Mouse (Mus musculus) forebrain, embryonic 11.5 days (tissue): ENCODE results near the gene Ciao2a. TPM values are rescaled to one million over a fixed set of nuclear protein-coding genes. Genes with fewer than 3 reads are reported as not detected.

Experiments used
- ATAC-seq: fragments of 200-750 bp; cut with Nextera tagmentation; replicated peaks from 2 replicates; pipeline ENCODE4 v1.8.0; 2017; ENCODE audit warnings: moderate TSS enrichment; ENCODE audit not compliant: low FRiP score
- DNase-seq: peaks from one replicate; pipeline ENCODE4 v3.0.0-alpha.2; 2017; ENCODE audit warnings: low spot score
- H3K27ac ChIP-seq: fragments of 300-500 bp; sonication (generic); 2 replicates; pipeline ENCODE4 v1.5.1; 2014; ENCODE audit warnings: low read depth, low read length
- H3K27me3 ChIP-seq: fragments of 300-500 bp; sonication (generic); 2 replicates; pipeline ENCODE4 v1.6.1; 2014; ENCODE audit warnings: mild to moderate bottlenecking, low read length, mixed read lengths; ENCODE audit not compliant: control insufficient read depth, insufficient read depth
- H3K36me3 ChIP-seq: fragments of 300-500 bp; sonication (generic); 2 replicates; pipeline ENCODE4 v1.6.1; 2014; ENCODE audit warnings: mild to moderate bottlenecking, low read length, moderate library complexity, mixed read lengths; ENCODE audit not compliant: control insufficient read depth, insufficient read depth
- H3K4me1 ChIP-seq: fragments of 300-500 bp; sonication (generic); replicated peaks from 2 replicates; pipeline ENCODE4 v1.6.1; 2014; ENCODE audit warnings: low read length, mixed read lengths; ENCODE audit not compliant: control insufficient read depth, insufficient read depth
- H3K4me2 ChIP-seq: fragments of 300-500 bp; sonication (generic); 2 replicates; pipeline ENCODE4 v1.6.1; 2014; ENCODE audit warnings: low read depth, mild to moderate bottlenecking, low read length, moderate library complexity, mixed read lengths; ENCODE audit not compliant: severe bottlenecking
- H3K4me3 ChIP-seq: fragments of 300-500 bp; sonication (generic); 2 replicates; pipeline ENCODE4 v1.5.1; 2014; ENCODE audit warnings: low read depth, low read length
- H3K9ac ChIP-seq: fragments of 300-500 bp; sonication (generic); 2 replicates; pipeline ENCODE4 v1.6.1; 2014; ENCODE audit warnings: low read length
- H3K9me3 ChIP-seq: fragments of 300-500 bp; sonication (generic); 2 replicates; pipeline ENCODE4 v1.6.1; 2016; ENCODE audit warnings: low read length, mixed read lengths; ENCODE audit not compliant: control insufficient read depth
- WGBS: fragments of 180-500 bp; shearing (Covaris S2); extraction: QIAGEN DNeasy Blood & Tissue Kit; methylation state at CpG from one replicate; pipeline ENCODE4 v1.1.7; 2014; 5-methylcytosine and 5-hydroxymethylcytosine counted together
- polyA plus RNA-seq: library from polyadenylated mRNA; unstranded; fragments of >200 nt; fragmentation: Nextera tagmentation; extraction: Ambion mirVana; gene quantifications from 2 replicates; pipeline ENCODE4 v1.2.1, GENCODE M21; 2014

Ciao2a gene
- polyA plus RNA-seq, 1 experiment from 2014 or later, result 161 TPM

- Histone ChIP-seq H3K36me3 (peaks cover 4% of the 10 kb centered on the region; the same call in 1 of the 2 replicates), H3K4me2 (no peak overlapping the region), H3K27ac (no peak overlapping the region), H3K4me3 (no peak overlapping the region), H3K9me3 (no peaks in the 10 kb centered on the region), H3K4me1 (no peaks in the 10 kb centered on the region), H3K27me3 (no peaks in the 10 kb centered on the region), H3K9ac (no peak overlapping the region)
- ATAC-seq (no peak), DNase-seq (no peak)
- 79% methylated on average over 1 of the region's 1 CpGs for WGBS
Measured at GRCm38 (mm10) chr9:66142265-66142664, 15.9 kb downstream of the Ciao2a start.

GRCm38 (mm10) chr9:66144248-66144647, 17.8 kb downstream of the Ciao2a start:
- no peak overlapping the region for H3K27ac ChIP-seq
- no peak overlapping the region for H3K4me3 ChIP-seq
- no peaks in the 10 kb centered on the region for H3K27me3 ChIP-seq
- WGBS, result 10% methylated on average over 6 of the region's 6 CpGs
- no peaks in the 10 kb centered on the region for H3K4me1 ChIP-seq
- no peaks in the 10 kb centered on the region for H3K9me3 ChIP-seq
- ATAC-seq (no peak), DNase-seq (peak; percentile 83)
- H3K4me2 ChIP-seq, result no peak overlapping the region
- H3K9ac ChIP-seq, result no peak overlapping the region
- peaks cover 2% of the 10 kb centered on the region; the same call in 1 of the 2 replicates for H3K36me3 ChIP-seq

- Histone ChIP-seq H3K4me1 (no peaks in the 10 kb centered on the region), H3K9me3 (no peaks in the 10 kb centered on the region), H3K27me3 (no peaks in the 10 kb centered on the region), H3K27ac (no peak overlapping the region), H3K36me3 (no peaks in the 10 kb centered on the region), H3K9ac (no peak overlapping the region), H3K4me3 (no peak overlapping the region), H3K4me2 (no peak overlapping the region)
- DNase-seq (no peak), ATAC-seq (no peak)
Measured at GRCm38 (mm10) chr9:66146141-66146540, 19.7 kb downstream of the Ciao2a start.

- Histone ChIP-seq H3K4me1 (no peaks in the 10 kb centered on the region), H3K4me3 (no peak overlapping the region), H3K27me3 (no peaks in the 10 kb centered on the region), H3K9ac (no peak overlapping the region), H3K36me3 (no peaks in the 10 kb centered on the region), H3K4me2 (no peak overlapping the region), H3K9me3 (no peaks in the 10 kb centered on the region), H3K27ac (no peak overlapping the region)
- WGBS, result 75% methylated on average over 9 of the region's 9 CpGs
- ATAC-seq (no peak), DNase-seq (no peak)
Measured at GRCm38 (mm10) chr9:66152011-66152410, 25.6 kb downstream of the Ciao2a start.

- H3K4me2 ChIP-seq, result no peak overlapping the region
- no peak overlapping the region for H3K4me3 ChIP-seq
- H3K27ac ChIP-seq, result no peak overlapping the region
- no peak for ATAC-seq
- no peak for DNase-seq
- no peaks in the 10 kb centered on the region for H3K9me3 ChIP-seq
- H3K36me3 ChIP-seq, result no peaks in the 10 kb centered on the region
- peaks cover 7% of the 10 kb centered on the region; the same call in 1 of the 2 replicates for H3K27me3 ChIP-seq
- WGBS, result 93% methylated on average over 6 of the region's 6 CpGs
- no peak overlapping the region for H3K9ac ChIP-seq
- H3K4me1 ChIP-seq, result 0 out of 2 replicates have a peak, but pooled peaks cover 2% of the 10 kb centered on the region
Measured at GRCm38 (mm10) chr9:66153594-66153993, 27.2 kb downstream of the Ciao2a start.

GRCm38 (mm10) chr9:66154013-66154412, 27.6 kb downstream of the Ciao2a start:
- H3K4me2 ChIP-seq, result no peak overlapping the region
- H3K4me3 ChIP-seq, result no peak overlapping the region
- no peaks in the 10 kb centered on the region for H3K9me3 ChIP-seq
- DNase-seq, result no peak
- peaks cover 9% of the 10 kb centered on the region; the same call in 1 of the 2 replicates for H3K27me3 ChIP-seq
- H3K4me1 ChIP-seq, result 0 out of 2 replicates have a peak, but pooled peaks cover 2% of the 10 kb centered on the region
- no peaks in the 10 kb centered on the region for H3K36me3 ChIP-seq
- H3K9ac ChIP-seq, result no peak overlapping the region
- no peak overlapping the region for H3K27ac ChIP-seq
- WGBS, result 89% methylated on average over 9 of the region's 9 CpGs
- no peak for ATAC-seq

GRCm38 (mm10) chr9:66155534-66155933, 29.1 kb downstream of the Ciao2a start:
- H3K36me3 ChIP-seq, result no peaks in the 10 kb centered on the region
- no peak overlapping the region for H3K4me2 ChIP-seq
- no peak overlapping the region for H3K4me3 ChIP-seq
- ATAC-seq, result no peak
- 75% methylated on average over 1 of the region's 1 CpGs for WGBS
- DNase-seq, result no peak
- H3K9ac ChIP-seq, result no peak overlapping the region
- H3K27ac ChIP-seq, result no peak overlapping the region
- 0 out of 2 replicates have a peak, but pooled peaks cover 2% of the 10 kb centered on the region for H3K4me1 ChIP-seq
- no peaks in the 10 kb centered on the region for H3K9me3 ChIP-seq
- H3K27me3 ChIP-seq, result peaks cover 9% of the 10 kb centered on the region; the same call in 1 of the 2 replicates

- Histone ChIP-seq H3K27me3 (peaks cover 9% of the 10 kb centered on the region; the same call in 1 of the 2 replicates), H3K9me3 (no peaks in the 10 kb centered on the region), H3K4me2 (peak within 1 kb of the TSS; percentile 62), H3K4me1 (0 out of 2 replicates have a peak, but pooled peaks cover 2% of the 10 kb centered on the region), H3K27ac (no peak within 1 kb of the TSS), H3K36me3 (no peaks in the 10 kb centered on the region), H3K4me3 (peak within 1 kb of the TSS; percentile 42), H3K9ac (peak within 1 kb of the TSS; percentile 51)
- WGBS, result 3% methylated on average over 57 of the region's 58 CpGs
- DNase-seq (peak; percentile 91), ATAC-seq (peak; percentile 85)
Measured at GRCm38 (mm10) chr9:66157958-66158830, 31.8 kb downstream of the Ciao2a start, which contains the start of gene Dapk2. TSS of gene Dapk2 (plus strand) at chr9:66158223.
